In the genomic region with DNA sequence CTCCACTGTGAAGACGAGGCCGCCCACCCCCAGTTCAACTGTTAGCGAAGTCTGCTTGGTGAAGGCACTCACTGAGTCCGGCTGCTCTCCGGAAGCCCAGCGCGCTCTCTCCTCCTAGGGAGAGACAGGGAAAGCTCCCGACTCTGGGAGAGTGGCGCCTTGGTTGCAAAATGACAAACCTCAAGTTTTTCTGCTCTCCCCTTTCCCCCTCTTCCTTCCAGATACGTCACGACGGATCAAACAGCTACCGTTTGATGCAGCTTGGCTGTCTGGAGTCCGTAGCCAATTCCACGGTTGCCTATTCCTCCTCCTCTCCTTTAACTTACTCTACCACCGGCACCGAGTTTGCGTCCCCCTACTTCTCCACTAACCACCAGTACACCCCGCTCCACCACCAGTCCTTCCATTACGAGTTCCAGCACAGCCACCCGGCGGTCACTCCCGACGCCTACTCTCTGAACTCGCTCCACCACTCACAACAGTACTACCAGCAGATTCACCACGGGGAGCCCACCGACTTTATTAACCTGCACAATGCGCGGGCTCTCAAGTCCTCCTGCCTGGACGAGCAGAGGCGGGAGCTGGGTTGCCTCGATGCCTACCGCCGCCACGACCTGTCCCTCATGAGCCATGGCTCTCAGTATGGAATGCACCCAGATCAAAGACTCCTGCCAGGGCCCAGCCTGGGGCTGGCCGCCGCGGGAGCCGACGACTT, we compare ENCODE assay signal across 13 mouse cellular contexts. TPM values are rescaled to one million over a fixed set of nuclear protein-coding genes. Genes with fewer than 3 reads are reported as not detected.
DNase-seq lines count a peak whose midpoint lies in the region; ATAC-seq and TF ChIP-seq lines count a peak whose summit lies in the region.
"Had no signal": no experiment of that assay in that cellular context is flagged by ENCODE, and none has a peak within 500 bp of the region (broad histone marks: within the 10 kb centered on the region; RNA-seq: fewer than 3 reads in every experiment).

No protein-coding gene starts in this region.

- H3K4me1 ChIP-seq in ES-Bruce4 (ENCODE audit: control insufficient read depth, insufficient read depth, low read length): peaks cover 1% of the 10 kb centered on the region
- no peaks in the 10 kb centered on the region for H3K4me1 ChIP-seq in forebrain, embryonic 15.5 days
- peaks cover 10% of the 10 kb centered on the region for H3K4me1 ChIP-seq in midbrain, embryonic 13.5 days (replicated peaks)
- H3K4me1 ChIP-seq: heart, embryonic 15.5 days; liver, embryonic 13.5 days had no signal

- TF ChIP-seq POLR2A in ES-Bruce4 (IDR thresholded peaks at IDR 0.05; ENCODE audit: insufficient read depth, low read length): no peak

- ATAC-seq in forebrain, embryonic 15.5 days (replicated peaks): peak; percentile 57
- peak; percentile 57 for ATAC-seq in midbrain, embryonic 13.5 days
- ATAC-seq in erythroblast, adult 5-6 weeks (replicated peaks; ENCODE audit: low FRiP score, poor library complexity, severe bottlenecking): no peak

- TF ChIP-seq EP300 in ES-Bruce4 (IDR thresholded peaks at IDR 0.05; ENCODE audit: insufficient read depth, low read depth, low read length): no peak

- WGBS in forebrain, embryonic 15.5 days: under 1% methylated on average over 40 of the region's 40 CpGs
- under 1% methylated on average over 40 of the region's 40 CpGs for WGBS in midbrain, embryonic 13.5 days

- peak; percentile 48 for DNase-seq in R1 (ENCODE audit: low read depth, low spot score)
- DNase-seq in cerebellum, adult 11-12 months: no peak
- no peak for DNase-seq in adrenal gland, postnatal 4 days (ENCODE audit: low spot score in 2 of 2)
- DNase-seq: liver, embryonic 13.5 days had no signal

- no peaks in the 10 kb centered on the region for H3K36me3 ChIP-seq in ES-Bruce4 (ENCODE audit: control insufficient read depth, insufficient read depth, low read length, poor library complexity, severe bottlenecking)
- H3K36me3 ChIP-seq in forebrain, embryonic 15.5 days: no peaks in the 10 kb centered on the region
- H3K36me3 ChIP-seq in midbrain, embryonic 13.5 days: no peaks in the 10 kb centered on the region
- H3K36me3 ChIP-seq: heart, embryonic 15.5 days; liver, embryonic 13.5 days had no signal

- H3K9me3 ChIP-seq in ES-Bruce4 (replicated peaks; ENCODE audit: control insufficient read depth, insufficient read depth, low read length, poor library complexity, severe bottlenecking): no peaks in the 10 kb centered on the region
- H3K9me3 ChIP-seq in forebrain, embryonic 15.5 days: no peaks in the 10 kb centered on the region
- no peaks in the 10 kb centered on the region for H3K9me3 ChIP-seq in midbrain, embryonic 13.5 days
- H3K9me3 ChIP-seq: heart, embryonic 15.5 days; liver, embryonic 13.5 days had no signal

- H3K4me3 ChIP-seq in ES-Bruce4 (ENCODE audit: low read depth, low read length): peak overlapping the region; percentile 51
- peak overlapping the region; percentile 22 for H3K4me3 ChIP-seq in forebrain, embryonic 15.5 days
- H3K4me3 ChIP-seq in midbrain, embryonic 13.5 days (replicated peaks): peak overlapping the region; percentile 42
- H3K4me3 ChIP-seq: heart, embryonic 15.5 days; liver, embryonic 13.5 days had no signal

- 0 out of 2 replicates have a peak overlapping the region, but pooled peaks have one; percentile 4 for H3K4me2 ChIP-seq in forebrain, embryonic 15.5 days (replicated peaks)
- peak overlapping the region; percentile 47 for H3K4me2 ChIP-seq in midbrain, embryonic 13.5 days (replicated peaks)
- H3K4me2 ChIP-seq: heart, embryonic 15.5 days; liver, embryonic 13.5 days had no signal

- H3K9ac ChIP-seq in ES-Bruce4 (ENCODE audit: low read depth, poor library complexity, severe bottlenecking): no peak overlapping the region
- H3K9ac ChIP-seq in forebrain, embryonic 15.5 days (replicated peaks): 0 out of 2 replicates have a peak overlapping the region, but pooled peaks have one; percentile 3
- H3K9ac ChIP-seq in midbrain, embryonic 13.5 days (replicated peaks): peak overlapping the region; percentile 64
- H3K9ac ChIP-seq: heart, embryonic 15.5 days; liver, embryonic 13.5 days had no signal

- peaks cover 35% of the 10 kb centered on the region for H3K27me3 ChIP-seq in ES-Bruce4 (ENCODE audit: control insufficient read depth, insufficient read depth, low read length, poor library complexity, severe bottlenecking)
- H3K27me3 ChIP-seq in forebrain, embryonic 15.5 days: peaks cover 93% of the 10 kb centered on the region
- H3K27me3 ChIP-seq in midbrain, embryonic 13.5 days: peaks cover 97% of the 10 kb centered on the region

- TF ChIP-seq CTCF in ES-Bruce4 (IDR thresholded peaks at IDR 0.05; ENCODE audit: low read depth, low read length): no peak

- no peak overlapping the region for H3K27ac ChIP-seq in ES-Bruce4 (ENCODE audit: insufficient read depth, low read length)
- H3K27ac ChIP-seq in forebrain, embryonic 15.5 days (replicated peaks): peak overlapping the region; percentile 56
- peak overlapping the region; percentile 85 for H3K27ac ChIP-seq in midbrain, embryonic 13.5 days
- H3K27ac ChIP-seq: heart, embryonic 15.5 days; liver, embryonic 13.5 days had no signal

RNA-seq across cellular contexts. Expression of a gene that starts 1.5 kb away (rescaled TPM):
- not detected in 2 replicates for polyA plus RNA-seq in ES-Bruce4 (2011; ENCODE audit: insufficient read depth, insufficient read length, low read depth, missing spikeins)
- 14.7 and 16.7 TPM in 2 replicates for polyA plus RNA-seq in forebrain, embryonic 15.5 days (2015; fragmentation: Nextera tagmentation; extraction: Ambion mirVana)
- 41.3 and 54.1 TPM in 2 replicates for polyA plus RNA-seq in midbrain, embryonic 13.5 days (2015; fragmentation: Nextera tagmentation; extraction: Ambion mirVana)
- not detected in 2 replicates for total RNA-seq in erythroblast, adult 5-6 weeks (2015; ENCODE audit: low replicate concordance)
- not detected in 2 replicates for total RNA-seq in erythroblast, adult 5-6 weeks (2017; ENCODE audit: low replicate concordance)
- under 1 TPM in 1 of 2 experiments, not detected in 1; 0.62 TPM for total RNA-seq in adrenal gland, postnatal 4 days (2021)
- total RNA-seq: gastrocnemius, adult 8-10 months; layer of hippocampus, postnatal 25 days had no signal
- polyA plus RNA-seq: embryonic facial prominence, embryonic 14.5 days; heart, embryonic 15.5 days; kidney, embryonic 14.5 days had no signal

Comparison
In these comparisons a context has a peak if more than half of its experiments do, and no peak if none do; other contexts are left out.
1. RNA of a gene that starts 1.5 kb away (polyA plus RNA-seq): 41.3 to 54.1 TPM in midbrain, embryonic 13.5 days and 14.7 to 16.7 TPM in forebrain, embryonic 15.5 days; not detected in ES-Bruce4; every median in the first group is over 10 times any median in the second.
2. Peak in every context shown above with its lines, with median percentiles within 50 percentile points of each other: H3K4me3 ChIP-seq.